Mouse (Mus musculus): ENCODE results near the gene Tcf23.

- TF ChIP-seq CTCF (IDR thresholded peaks at IDR 0.05; ENCODE audit: low read depth, low read length): no peak
- no peak for TF ChIP-seq POLR2A (IDR thresholded peaks at IDR 0.05; ENCODE audit: extremely low read depth, insufficient read depth, low read length)
Measured at GRCm38 (mm10) chr5:31022690-31023089, 54.2 kb downstream of the Tcf23 start.
